Comparison of ENCODE assay signal across 19 mouse cellular contexts in the genomic region with DNA sequence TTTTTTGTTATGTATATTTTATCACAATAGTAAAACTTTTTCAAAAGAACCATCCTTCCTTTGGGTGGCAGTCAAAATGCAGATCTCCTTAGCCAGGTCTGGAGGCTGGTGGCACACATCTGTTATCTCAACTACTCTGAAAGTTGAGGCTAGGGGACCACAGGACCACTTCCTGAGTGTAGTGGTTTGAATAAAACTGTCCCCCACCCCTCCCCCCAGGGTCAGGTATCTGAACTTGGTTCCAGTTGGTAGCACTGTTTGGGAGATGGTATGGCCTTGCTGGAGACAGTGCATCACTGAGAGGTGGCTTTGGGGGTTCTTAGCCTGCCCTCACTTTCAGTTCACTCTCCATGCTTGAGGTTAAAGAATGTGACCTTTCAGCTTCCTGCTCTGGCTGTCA.
"Had no signal": no experiment of that assay in that cellular context is flagged by ENCODE, and none has a peak within 500 bp of the region (broad histone marks: within the 10 kb centered on the region; RNA-seq: fewer than 3 reads in every experiment).

No protein-coding gene starts in this region.

- ATAC-seq: liver, embryonic 12.5 days; midbrain, embryonic 16.5 days had no signal

- H3K27me3 ChIP-seq: limb, embryonic 13.5 days; liver, embryonic 12.5 days; liver, embryonic 15.5 days; lung, embryonic 15.5 days; midbrain, embryonic 12.5 days had no signal

- DNase-seq: kidney, adult 18-20 months; kidney, adult 9 months; kidney, postnatal 14 days; kidney, postnatal 4 days; liver; lung, adult 18-20 months; lung, postnatal 10 days; lung, postnatal 36 days; right cerebral cortex, postnatal 4 days; spleen, adult 18-20 months; thymus, adult 18-20 months; thymus, postnatal 25 days had no signal

- H3K9ac ChIP-seq: limb, embryonic 13.5 days; liver, embryonic 12.5 days; liver, embryonic 15.5 days; lung, embryonic 15.5 days; midbrain, embryonic 12.5 days had no signal

- H3K4me1 ChIP-seq: midbrain, embryonic 12.5 days had no signal

- H3K36me3 ChIP-seq: limb, embryonic 10.5 days; limb, embryonic 13.5 days; liver, embryonic 12.5 days; liver, embryonic 15.5 days; lung, embryonic 15.5 days; midbrain, embryonic 12.5 days had no signal

- H3K4me2 ChIP-seq: limb, embryonic 13.5 days; liver, embryonic 12.5 days; liver, embryonic 15.5 days; lung, embryonic 15.5 days; midbrain, embryonic 12.5 days had no signal

- H3K27ac ChIP-seq: limb, embryonic 10.5 days; limb, embryonic 13.5 days; liver, embryonic 12.5 days; liver, embryonic 15.5 days; lung, embryonic 15.5 days; midbrain, embryonic 12.5 days had no signal

- H3K4me3 ChIP-seq: limb, embryonic 10.5 days; limb, embryonic 13.5 days; liver, embryonic 12.5 days; liver, embryonic 15.5 days; lung, embryonic 15.5 days; midbrain, embryonic 12.5 days had no signal

- H3K9me3 ChIP-seq: limb, embryonic 10.5 days; limb, embryonic 13.5 days; liver, embryonic 12.5 days; liver, embryonic 15.5 days; lung, embryonic 15.5 days; midbrain, embryonic 12.5 days had no signal
